Mouse (Mus musculus) cortical plate, adult 2 months (tissue): ENCODE data around the gene Tmem253.

Source experiments
- CTCF ChIP-seq: fragments of 200-500 bp; IDR thresholded peaks from 2 replicates; pipeline ENCODE4 v1.5.1; 2011; ENCODE audit warnings: mild to moderate bottlenecking, control low read depth, low read length; ENCODE audit not compliant: insufficient read depth; ENCODE audit errors: extremely low read depth
- POLR2A ChIP-seq: fragments of 200-500 bp; IDR thresholded peaks from 2 replicates; pipeline ENCODE4 v1.6.1; 2011; ENCODE audit warnings: mild to moderate bottlenecking, low read length, control low read depth; ENCODE audit not compliant: insufficient read depth; ENCODE audit errors: extremely low read depth

- no peak for TF ChIP-seq POLR2A
- no peak for TF ChIP-seq CTCF
Observed at GRCm38 (mm10) chr14:52060800-52061199, 45.3 kb downstream of the Tmem253 start.
